Mouse (Mus musculus): Measurements from ENCODE around the gene Mtap.

Gene Mtap

GRCm38 (mm10) chr4:89137542-89138360 is 829 bp downstream of the Mtap start:
- DNase-seq, result peak; percentile 68

- DNase-seq, result no peak
These were observed 1.4 kb downstream of the Mtap start for GRCm38 (mm10) chr4:89138361-89138651.

- DNase-seq, result peak; percentile 39
These were observed 3.9 kb downstream of the Mtap start for GRCm38 (mm10) chr4:89140832-89141231.

GRCm38 (mm10) chr4:89145409-89145808 is 8.5 kb downstream of the Mtap start:
- peak; percentile 77 for DNase-seq

GRCm38 (mm10) chr4:89146291-89146690 is 9.4 kb downstream of the Mtap start:
- DNase-seq, result peak; percentile 46

- no peak for DNase-seq
These were observed 12.3 kb downstream of the Mtap start for GRCm38 (mm10) chr4:89149261-89149660.

- no peak for DNase-seq
These were observed 24.5 kb downstream of the Mtap start for GRCm38 (mm10) chr4:89161389-89161788.

GRCm38 (mm10) chr4:89162496-89162895 is 25.6 kb downstream of the Mtap start:
- DNase-seq, result no peak

GRCm38 (mm10) chr4:89163613-89164012 is 26.7 kb downstream of the Mtap start:
- no peak for DNase-seq

GRCm38 (mm10) chr4:89164681-89165080 is 27.8 kb downstream of the Mtap start:
- no peak for DNase-seq

- DNase-seq, result no peak
These were observed 32.0 kb downstream of the Mtap start for GRCm38 (mm10) chr4:89168877-89169276.

GRCm38 (mm10) chr4:89169739-89170138 is 32.8 kb downstream of the Mtap start:
- no peak for DNase-seq

GRCm38 (mm10) chr4:89170931-89171330 is 34.0 kb downstream of the Mtap start:
- no peak for DNase-seq

- no peak for DNase-seq
These were observed 36.1 kb downstream of the Mtap start for GRCm38 (mm10) chr4:89172873-89173605.

- DNase-seq, result no peak
These were observed 40.8 kb downstream of the Mtap start for GRCm38 (mm10) chr4:89177514-89178307.

- DNase-seq, result no peak
These were observed 43.2 kb downstream of the Mtap start for GRCm38 (mm10) chr4:89180121-89180520.

- no peak for DNase-seq
These were observed 44.7 kb downstream of the Mtap start for GRCm38 (mm10) chr4:89181656-89182055.

GRCm38 (mm10) chr4:89182486-89182885 is 45.6 kb downstream of the Mtap start:
- DNase-seq, result no peak

- DNase-seq, result no peak
These were observed 58.6 kb downstream of the Mtap start for GRCm38 (mm10) chr4:89195481-89195880.

GRCm38 (mm10) chr4:89197128-89197527 is 60.2 kb downstream of the Mtap start:
- no peak for DNase-seq

GRCm38 (mm10) chr4:89200806-89201205 is 63.9 kb downstream of the Mtap start:
- no peak for DNase-seq

- no peak for DNase-seq
These were observed 72.4 kb downstream of the Mtap start for GRCm38 (mm10) chr4:89209310-89209709.

- DNase-seq, result no peak
These were observed 73.4 kb downstream of the Mtap start for GRCm38 (mm10) chr4:89210314-89210713.

GRCm38 (mm10) chr4:89212178-89212577 is 75.3 kb downstream of the Mtap start:
- DNase-seq, result no peak

Measured in lung, postnatal 36 days (tissue).